Mouse (Mus musculus): ENCODE results near the gene Gm11559. TPM values are rescaled to one million over a fixed set of nuclear protein-coding genes. Genes with fewer than 3 reads are reported as not detected.

The Gm11559 gene
- polyA plus RNA-seq (2012; rRNA removed), result not detected in 2 replicates

DNA sequence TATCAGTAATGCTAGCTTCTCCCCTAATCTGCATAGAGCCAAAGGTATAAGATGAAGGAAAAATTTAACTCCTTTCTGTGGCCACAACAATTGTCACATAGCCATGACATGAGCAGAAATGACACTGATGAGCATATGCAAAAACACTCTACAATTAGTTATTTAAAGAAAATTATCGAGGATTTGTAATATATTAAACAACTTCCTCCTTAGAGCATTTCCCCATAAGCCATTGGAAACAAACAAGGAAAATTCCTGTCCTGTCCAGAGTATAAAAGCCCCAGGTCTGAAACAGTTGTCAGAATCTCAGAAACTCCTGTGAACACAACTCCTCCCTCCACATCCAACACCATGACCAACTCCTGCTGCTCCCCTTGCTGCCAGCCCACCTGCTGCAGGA lies at the start of gene Gm11559:
TSS of gene Gm11559 (plus strand) at position 301 of the 400 bp plus-strand sequence.

GRCm38 (mm10) chr11:99815566-99815965 lies 48.7 kb upstream of the Gm11559 start, which contains the start of gene Gm11564:
Gm11564 (minus strand) TSS chr11:99815666.

GRCm38 (mm10) chr11:99837966-99838365 lies 26.3 kb upstream of the Gm11559 start, which contains the start of gene 2300003K06Rik:
2300003K06Rik (minus strand) TSS chr11:99838066.

GRCm38 (mm10) chr11:99851508-99851907 lies 12.8 kb upstream of the Gm11559 start, which contains the start of gene Krtap4-16:
Krtap4-16 (minus strand) TSS chr11:99851608.

DNA sequence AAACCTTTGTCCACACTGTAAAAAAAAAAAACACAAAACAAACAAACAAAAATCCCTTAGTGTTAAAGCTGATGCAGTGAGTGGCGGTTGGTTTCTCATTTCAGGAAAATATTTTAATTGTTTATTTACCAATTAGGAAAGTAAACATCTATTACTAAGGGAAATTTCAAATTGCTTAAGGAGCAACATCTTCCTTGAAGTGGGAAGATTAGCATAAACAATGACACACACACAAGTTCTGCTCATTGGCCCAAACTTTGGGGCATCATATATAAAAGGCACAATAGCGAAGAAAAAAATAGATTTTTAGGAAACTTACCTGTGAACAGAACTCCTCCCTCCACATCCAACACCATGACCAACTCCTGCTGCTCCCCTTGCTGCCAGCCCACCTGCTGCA lies 6.7 kb upstream of the Gm11559 start, which contains the start of gene Gm11568:
TSS of gene Gm11568 (plus strand) at position 301 of the 400 bp plus-strand sequence.

DNA sequence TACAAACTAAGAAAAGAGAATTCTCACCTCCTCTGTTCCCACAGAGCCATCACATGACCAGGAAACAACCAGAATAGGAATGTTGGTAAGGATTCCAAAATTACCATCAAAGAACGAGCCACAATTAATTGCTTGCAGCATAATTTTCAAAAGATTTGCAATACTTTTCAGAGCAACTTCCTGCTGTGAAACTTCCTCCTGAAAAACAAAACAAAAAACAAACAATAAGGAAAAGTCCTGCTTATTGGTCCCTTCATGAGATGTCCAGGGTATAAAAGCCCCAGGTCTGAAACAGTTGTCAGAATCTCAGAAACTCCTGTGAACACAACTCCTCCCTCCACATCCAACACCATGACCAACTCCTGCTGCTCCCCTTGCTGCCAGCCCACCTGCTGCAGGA lies 8.8 kb downstream of the Gm11559 start, which contains the start of gene Krtap9-1:
TSS of gene Krtap9-1 (plus strand) at position 301 of the 400 bp plus-strand sequence.

DNA sequence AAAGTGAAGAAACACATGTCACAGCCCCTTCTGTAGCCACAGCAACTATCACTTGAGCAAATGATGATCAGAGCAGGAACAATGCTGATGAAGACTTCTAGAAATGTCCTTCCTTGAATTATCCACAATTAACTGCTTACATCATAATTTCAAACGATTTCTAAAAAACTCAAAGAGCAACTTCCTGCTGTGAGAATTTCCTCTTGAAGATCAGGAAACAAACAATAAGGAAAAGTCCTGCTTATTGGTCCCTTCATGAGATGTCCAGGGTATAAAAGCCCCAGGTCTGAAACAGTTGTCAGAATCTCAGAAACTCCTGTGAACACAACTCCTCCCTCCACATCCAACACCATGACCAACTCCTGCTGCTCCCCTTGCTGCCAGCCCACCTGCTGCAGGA lies 14.6 kb downstream of the Gm11559 start, which contains the start of gene Gm11567:
TSS of gene Gm11567 (plus strand) at position 301 of the 400 bp plus-strand sequence.

GRCm38 (mm10) chr11:99907620-99908019 lies 43.3 kb downstream of the Gm11559 start, which contains the start of gene Krtap31-1:
Krtap31-1 (plus strand) TSS chr11:99907920.

GRCm38 (mm10) chr11:99914451-99914850 lies 50.2 kb downstream of the Gm11559 start, which contains the start of gene Gm11565:
Gm11565 (plus strand) TSS chr11:99914751.

Other genes starting within 250 kb of the Gm11559 start
- gene Krtap2-4, start 249.6 kb upstream of the Gm11559 start, polyA plus RNA-seq (2012; rRNA removed), result not detected in 2 replicates
- not detected in 2 replicates for gene Gm11562, start 244.0 kb upstream of the Gm11559 start, polyA plus RNA-seq (2012; rRNA removed)
- gene Krtap4-1, start 236.2 kb upstream of the Gm11559 start, polyA plus RNA-seq (2012; rRNA removed), result not detected in 2 replicates
- gene Krtap4-2, start 229.4 kb upstream of the Gm11559 start, polyA plus RNA-seq (2012; rRNA removed), result not detected in 2 replicates
- gene Krtap4-7, start 220.4 kb upstream of the Gm11559 start, polyA plus RNA-seq (2012; rRNA removed), result not detected in 2 replicates
- gene Gm11555, start 214.2 kb upstream of the Gm11559 start, polyA plus RNA-seq (2012; rRNA removed), result not detected in 2 replicates
- gene Gm11563, start 205.5 kb upstream of the Gm11559 start, polyA plus RNA-seq (2012; rRNA removed), result not detected in 2 replicates
- not detected in 2 replicates for gene Krtap4-6, start 198.5 kb upstream of the Gm11559 start, polyA plus RNA-seq (2012; rRNA removed)
- not detected in 2 replicates for gene Gm14190, start 173.7 kb upstream of the Gm11559 start, polyA plus RNA-seq (2012; rRNA removed)
- not detected in 2 replicates for gene Gm14180, start 130.2 kb upstream of the Gm11559 start, polyA plus RNA-seq (2012; rRNA removed)
- gene Gm11595, start 91.6 kb upstream of the Gm11559 start, polyA plus RNA-seq (2012; rRNA removed), result not detected in 2 replicates
- not detected in 2 replicates for gene Krtap4-8, start 83.8 kb upstream of the Gm11559 start, polyA plus RNA-seq (2012; rRNA removed)
- gene Krtap4-9, start 79.3 kb upstream of the Gm11559 start, polyA plus RNA-seq (2012; rRNA removed), result not detected in 2 replicates
- gene Gm11596, start 71.0 kb upstream of the Gm11559 start, polyA plus RNA-seq (2012; rRNA removed), result not detected in 2 replicates
- not detected in 2 replicates for gene Gm11569, start 65.5 kb upstream of the Gm11559 start, polyA plus RNA-seq (2012; rRNA removed)
- not detected in 2 replicates for gene Gm11554, start 60.0 kb upstream of the Gm11559 start, polyA plus RNA-seq (2012; rRNA removed)
- gene Krtap4-13, start 54.6 kb upstream of the Gm11559 start, polyA plus RNA-seq (2012; rRNA removed), result not detected in 2 replicates
- gene Gm11564, start 48.8 kb upstream of the Gm11559 start, polyA plus RNA-seq (2012; rRNA removed), result not detected in 2 replicates
- gene 2300003K06Rik, start 26.4 kb upstream of the Gm11559 start, polyA plus RNA-seq (2012; rRNA removed), result not detected in 2 replicates
- gene Krtap4-16, start 12.9 kb upstream of the Gm11559 start, polyA plus RNA-seq (2012; rRNA removed), result 0.09 and 0.10 TPM in 2 replicates
- gene Gm11568, start 6.6 kb upstream of the Gm11559 start, polyA plus RNA-seq (2012; rRNA removed), result not detected in 2 replicates
- gene Krtap9-1, start 8.9 kb downstream of the Gm11559 start, polyA plus RNA-seq (2012; rRNA removed), result not detected in 2 replicates
- not detected in 2 replicates for gene Gm11567, start 14.7 kb downstream of the Gm11559 start, polyA plus RNA-seq (2012; rRNA removed)
- not detected in 2 replicates for gene Krtap31-1, start 43.4 kb downstream of the Gm11559 start, polyA plus RNA-seq (2012; rRNA removed)
- gene Gm11565, start 50.3 kb downstream of the Gm11559 start, polyA plus RNA-seq (2012; rRNA removed), result not detected in 2 replicates
- gene Krtap31-2, start 71.8 kb downstream of the Gm11559 start, polyA plus RNA-seq (2012; rRNA removed), result not detected in 2 replicates
- not detected in 2 replicates for gene Krtap9-5, start 84.0 kb downstream of the Gm11559 start, polyA plus RNA-seq (2012; rRNA removed)
- not detected in 2 replicates for gene Krtap29-1, start 114.6 kb downstream of the Gm11559 start, polyA plus RNA-seq (2012; rRNA removed)
- not detected in 2 replicates for gene Krtap16-1, start 122.1 kb downstream of the Gm11559 start, polyA plus RNA-seq (2012; rRNA removed)
- not detected in 2 replicates for gene Krtap17-1, start 129.5 kb downstream of the Gm11559 start, polyA plus RNA-seq (2012; rRNA removed)
- gene Krt33a, start 151.7 kb downstream of the Gm11559 start, polyA plus RNA-seq (2012; rRNA removed), result not detected in 2 replicates
- not detected in 2 replicates for gene Krt33b, start 165.4 kb downstream of the Gm11559 start, polyA plus RNA-seq (2012; rRNA removed)
- gene Krt34, start 177.1 kb downstream of the Gm11559 start, polyA plus RNA-seq (2012; rRNA removed), result not detected in 2 replicates
- not detected in 2 replicates for gene Krt31, start 186.1 kb downstream of the Gm11559 start, polyA plus RNA-seq (2012; rRNA removed)
- gene Krt32, start 223.8 kb downstream of the Gm11559 start, polyA plus RNA-seq (2012; rRNA removed), result not detected in 2 replicates
- not detected in 2 replicates for gene Krt35, start 231.8 kb downstream of the Gm11559 start, polyA plus RNA-seq (2012; rRNA removed)
- gene Krt36, start 241.2 kb downstream of the Gm11559 start, polyA plus RNA-seq (2012; rRNA removed), result not detected in 2 replicates